Mouse (Mus musculus): ENCODE results near the gene Dglucy.

DNA sequence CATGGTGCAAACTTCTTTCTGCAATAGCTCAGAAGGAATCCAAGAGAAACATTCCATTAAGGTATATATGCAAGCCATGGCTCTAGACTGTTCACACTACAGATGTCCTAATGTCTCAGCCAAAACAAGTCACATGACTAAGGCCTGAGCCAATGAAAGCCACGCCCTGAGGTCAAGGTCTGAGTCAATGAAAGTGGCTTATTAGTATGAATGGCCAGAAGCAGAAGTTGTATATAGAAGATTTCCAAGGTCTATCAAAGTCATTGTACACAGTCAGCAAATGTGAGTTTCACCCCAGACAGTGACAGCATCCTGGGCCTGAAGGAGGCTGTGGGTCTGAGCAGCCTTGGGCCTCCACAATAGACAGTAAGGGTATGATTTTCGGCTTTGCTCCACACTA lies 52.2 kb downstream of the Dglucy start:
- TF ChIP-seq POLR2A (IDR thresholded peaks at IDR 0.05; ENCODE audit: low read depth, low read length) = no peak
- TF ChIP-seq CTCF (IDR thresholded peaks at IDR 0.05; ENCODE audit: borderline replicate concordance, insufficient read depth, low read length) = no peak
